Mouse (Mus musculus) heart, embryonic 11.5 days (tissue): ENCODE measurements around the gene Psmb7. TPM values are rescaled to one million over a fixed set of nuclear protein-coding genes. Genes with fewer than 3 reads are reported as not detected.

Source experiments
- ATAC-seq: fragments of 200-750 bp; cut with Nextera tagmentation; replicated peaks from 2 replicates; pipeline ENCODE4 v1.8.0; 2017; ENCODE audit warnings: moderate library complexity; ENCODE audit not compliant: insufficient number of reproducible peaks, low FRiP score, low TSS enrichment
- H3K27ac ChIP-seq: fragments of 300-500 bp; sonication (generic); 2 replicates; pipeline ENCODE4 v1.5.1; 2014; ENCODE audit warnings: mild to moderate bottlenecking, low read depth, low read length
- H3K27me3 ChIP-seq: fragments of 300-500 bp; sonication (generic); 2 replicates; pipeline ENCODE4 v1.6.1; 2014; ENCODE audit warnings: mild to moderate bottlenecking, low read length, mixed read lengths; ENCODE audit not compliant: control insufficient read depth, insufficient read depth
- H3K36me3 ChIP-seq: fragments of 300-500 bp; sonication (generic); 2 replicates; pipeline ENCODE4 v1.6.1; 2014; ENCODE audit warnings: mild to moderate bottlenecking, low read length, moderate library complexity, mixed read lengths; ENCODE audit not compliant: control insufficient read depth, insufficient read depth
- H3K4me1 ChIP-seq: fragments of 300-500 bp; sonication (generic); 2 replicates; pipeline ENCODE4 v1.6.1; 2014; ENCODE audit warnings: low read length; ENCODE audit not compliant: control insufficient read depth, insufficient read depth
- H3K4me2 ChIP-seq: fragments of 300-500 bp; sonication (generic); 2 replicates; pipeline ENCODE4 v1.6.1; 2014; ENCODE audit warnings: mild to moderate bottlenecking, moderate library complexity
- H3K4me3 ChIP-seq: fragments of 300-500 bp; sonication (generic); 2 replicates; pipeline ENCODE4 v1.5.1; 2014; ENCODE audit warnings: low read depth, low read length
- H3K9ac ChIP-seq: fragments of 300-500 bp; sonication (generic); 2 replicates; pipeline ENCODE4 v1.6.1; 2014; ENCODE audit warnings: mild to moderate bottlenecking, low read depth, low read length, moderate library complexity
- H3K9me3 ChIP-seq: fragments of 300-500 bp; sonication (generic); replicated peaks from 2 replicates; pipeline ENCODE4 v1.6.1; 2016; ENCODE audit warnings: low read length; ENCODE audit not compliant: control insufficient read depth
- WGBS: fragments of 180-500 bp; shearing (Covaris S2); extraction: QIAGEN DNeasy Blood & Tissue Kit; methylation state at CpG from one replicate; pipeline ENCODE4 v1.1.7; 2014; ENCODE audit not compliant: insufficient replicate concordance; 5-methylcytosine and 5-hydroxymethylcytosine counted together
- polyA plus RNA-seq: library from polyadenylated mRNA; unstranded; fragments of >200 nt; fragmentation: Nextera tagmentation; extraction: Ambion mirVana; gene quantifications from 2 replicates; pipeline ENCODE4 v1.2.1, GENCODE M21; 2014

Gene Psmb7
- polyA plus RNA-seq, 1 experiment from 2014 or later = 254 TPM

DNA sequence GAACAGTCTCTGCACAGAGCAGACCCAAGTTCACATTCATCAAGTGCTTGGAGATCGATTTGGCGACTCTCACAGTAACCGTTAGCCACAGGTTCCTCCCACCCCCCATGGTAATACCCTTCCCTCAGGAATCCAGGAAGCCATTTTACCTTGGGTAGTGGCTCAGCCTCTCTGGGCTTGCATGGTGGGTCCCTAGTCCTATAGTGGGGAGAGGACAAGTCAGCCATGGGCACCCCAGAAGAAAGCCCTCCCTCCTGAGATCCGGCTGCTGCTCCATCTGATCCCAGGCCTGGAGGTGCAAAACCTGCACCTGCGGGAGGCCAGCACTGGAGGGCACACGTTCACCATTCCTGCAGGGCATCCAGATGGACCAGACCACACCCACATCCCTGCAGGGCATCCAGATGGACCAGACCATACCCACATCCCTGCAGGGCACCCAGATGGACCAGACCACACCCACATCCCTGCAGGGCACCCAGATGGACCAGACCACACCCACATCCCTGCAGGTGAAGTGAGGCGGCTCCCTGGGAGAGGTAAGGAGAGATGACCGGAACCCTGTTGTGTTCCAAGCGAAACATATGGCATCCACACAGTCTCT, 31.6 kb upstream of the Psmb7 start:
- Histone ChIP-seq H3K9me3 (no peaks in the 10 kb centered on the region), H3K27me3 (peaks cover 25% of the 10 kb centered on the region), H3K4me1 (no peaks in the 10 kb centered on the region), H3K36me3 (no peaks in the 10 kb centered on the region), H3K9ac (no peak overlapping the region), H3K4me2 (no peak overlapping the region), H3K27ac (no peak overlapping the region), H3K4me3 (no peak overlapping the region)
- 55% methylated on average over 9 of the region's 9 CpGs for WGBS
- ATAC-seq = no peak

DNA sequence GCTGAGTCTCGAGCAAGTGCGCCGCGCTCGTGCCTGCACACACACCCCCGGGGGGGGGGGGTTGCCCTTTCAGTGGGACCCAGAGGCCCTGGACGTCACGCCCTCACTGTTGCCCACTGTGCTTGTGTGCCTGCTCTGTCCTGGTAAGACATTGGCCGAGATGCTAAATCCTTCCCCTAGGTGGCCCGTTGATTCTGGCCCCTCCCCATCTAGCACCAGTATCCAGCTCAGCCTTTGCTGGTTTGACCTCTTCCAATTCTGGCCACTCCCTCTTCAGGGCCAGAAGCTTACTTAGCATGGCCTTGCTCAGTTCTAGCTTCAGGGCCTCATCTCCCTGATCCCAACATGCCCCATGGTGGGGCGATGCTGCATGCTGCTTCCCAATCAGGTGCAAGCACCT, 28.6 kb upstream of the Psmb7 start:
- no peak overlapping the region for H3K4me3 ChIP-seq
- H3K27ac ChIP-seq = no peak overlapping the region
- ATAC-seq = no peak

DNA sequence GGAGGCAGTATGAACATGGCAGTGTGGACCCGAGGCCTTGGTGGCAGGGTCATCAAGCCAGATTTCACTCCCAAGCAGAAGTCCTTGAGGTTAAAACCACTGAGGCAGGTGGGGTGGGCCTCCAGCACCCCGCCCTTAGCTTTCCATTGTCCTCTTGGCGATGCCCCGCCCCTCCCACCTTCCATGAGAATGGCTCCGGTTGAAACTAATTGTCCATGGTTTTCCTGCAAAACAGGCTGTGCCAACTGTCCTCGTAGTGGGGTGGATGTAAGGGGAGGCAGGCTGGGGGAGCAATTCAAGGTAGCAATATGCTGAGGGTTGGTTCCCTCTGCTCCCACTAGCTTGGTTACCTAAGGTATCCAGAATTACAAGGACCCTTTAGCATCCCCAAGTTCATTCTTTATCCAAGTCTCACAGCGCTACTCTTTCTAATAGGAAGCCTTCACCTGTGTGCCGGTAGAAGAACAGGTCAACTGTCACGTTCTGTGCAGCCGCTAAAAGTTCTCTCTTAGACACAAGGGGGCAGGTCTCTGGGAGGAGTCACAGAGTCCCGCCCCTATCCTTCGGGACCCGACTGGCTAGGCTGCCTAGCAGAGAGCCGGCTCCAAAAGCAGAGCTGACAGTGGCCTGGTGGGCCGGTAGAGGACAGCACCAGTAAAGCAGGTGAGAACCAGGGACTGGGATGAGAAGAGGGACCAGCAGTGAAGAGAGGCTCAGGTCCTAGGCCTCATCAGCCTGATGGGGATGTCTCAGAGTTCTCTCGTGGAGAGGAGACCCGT, 25.1 kb upstream of the Psmb7 start:
- no peak overlapping the region for H3K27ac ChIP-seq
- ATAC-seq = 0 out of 2 replicates have a peak, but pooled peaks have one; percentile 56
- peak overlapping the region; percentile 55 for H3K4me2 ChIP-seq
- H3K27me3 ChIP-seq = peaks cover 27% of the 10 kb centered on the region
- WGBS = 17% methylated on average over 17 of the region's 17 CpGs
- no peak overlapping the region for H3K4me3 ChIP-seq
- no peaks in the 10 kb centered on the region for H3K4me1 ChIP-seq
- no peak overlapping the region for H3K9ac ChIP-seq
- no peaks in the 10 kb centered on the region for H3K9me3 ChIP-seq
- H3K36me3 ChIP-seq = no peaks in the 10 kb centered on the region

More for the DNA sequence above, 28.6 kb upstream of the Psmb7 start:
- H3K9me3 ChIP-seq = no peaks in the 10 kb centered on the region
- H3K9ac ChIP-seq = no peak overlapping the region
- peaks cover 30% of the 10 kb centered on the region for H3K27me3 ChIP-seq
- no peak overlapping the region for H3K4me2 ChIP-seq
- WGBS = 67% methylated on average over 10 of the region's 11 CpGs
- no peaks in the 10 kb centered on the region for H3K36me3 ChIP-seq
- no peaks in the 10 kb centered on the region for H3K4me1 ChIP-seq

DNA sequence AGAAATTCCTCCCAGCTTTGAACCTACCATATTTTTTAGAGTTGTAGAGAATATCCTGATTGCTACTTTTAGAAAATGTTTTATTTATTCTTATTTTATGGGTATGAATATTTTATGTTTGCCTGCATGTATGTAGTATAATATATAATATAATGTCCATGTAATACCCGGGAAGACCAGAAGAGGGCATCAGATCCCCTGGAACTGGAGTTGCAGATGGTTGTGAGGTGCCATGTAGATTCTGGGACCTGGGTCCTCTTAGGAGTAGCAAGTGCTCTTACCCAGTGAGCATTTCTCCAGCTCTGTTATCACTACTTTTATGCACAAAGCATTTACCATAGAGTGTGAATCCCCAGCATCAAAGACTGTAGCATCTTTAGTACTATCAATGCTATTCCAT, 17.5 kb upstream of the Psmb7 start:
- H3K4me2 ChIP-seq = no peak overlapping the region
- H3K4me1 ChIP-seq = no peaks in the 10 kb centered on the region
- H3K4me3 ChIP-seq = no peak overlapping the region
- no peak for ATAC-seq
- H3K27ac ChIP-seq = no peak overlapping the region
- H3K27me3 ChIP-seq = no peaks in the 10 kb centered on the region
- H3K36me3 ChIP-seq = no peaks in the 10 kb centered on the region
- no peaks in the 10 kb centered on the region for H3K9me3 ChIP-seq
- H3K9ac ChIP-seq = no peak overlapping the region
- 4% methylated on average over 1 of the region's 1 CpGs for WGBS

DNA sequence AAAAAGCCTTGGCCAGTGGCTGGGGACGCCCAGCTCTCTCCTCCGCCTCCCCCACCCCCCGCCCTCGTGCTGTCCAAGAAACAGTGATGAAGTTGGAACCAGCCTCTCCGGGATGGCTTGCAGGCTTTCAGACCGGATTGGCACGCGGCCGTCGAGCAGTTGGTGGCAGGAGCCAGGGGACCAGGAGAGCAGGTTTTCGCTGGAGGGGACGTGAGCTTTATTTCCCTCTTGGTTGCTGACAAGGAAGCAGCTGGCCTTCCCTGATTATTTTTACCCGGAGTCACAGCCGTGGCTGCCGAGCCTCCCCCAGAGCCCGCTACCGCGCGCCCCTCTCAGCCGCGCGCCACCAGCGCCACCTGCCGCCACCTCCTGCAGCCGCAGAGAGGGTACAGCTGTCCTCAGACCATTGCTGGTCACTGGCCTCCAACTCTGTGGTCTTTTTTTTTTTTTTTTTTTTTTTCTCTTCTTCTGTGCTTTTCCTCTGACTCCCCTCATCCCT, 14.5 kb upstream of the Psmb7 start:
- H3K36me3 ChIP-seq = no peaks in the 10 kb centered on the region
- peak overlapping the region; percentile 70 for H3K4me2 ChIP-seq
- ATAC-seq = peak; percentile 74
- H3K27ac ChIP-seq = no peak overlapping the region
- H3K27me3 ChIP-seq = no peaks in the 10 kb centered on the region
- peak overlapping the region; percentile 49 for H3K4me3 ChIP-seq
- under 1% methylated on average over 25 of the region's 25 CpGs for WGBS
- peak overlapping the region; percentile 59; the same call in 1 of the 2 replicates for H3K9ac ChIP-seq
- no peaks in the 10 kb centered on the region for H3K9me3 ChIP-seq
- H3K4me1 ChIP-seq = no peaks in the 10 kb centered on the region

DNA sequence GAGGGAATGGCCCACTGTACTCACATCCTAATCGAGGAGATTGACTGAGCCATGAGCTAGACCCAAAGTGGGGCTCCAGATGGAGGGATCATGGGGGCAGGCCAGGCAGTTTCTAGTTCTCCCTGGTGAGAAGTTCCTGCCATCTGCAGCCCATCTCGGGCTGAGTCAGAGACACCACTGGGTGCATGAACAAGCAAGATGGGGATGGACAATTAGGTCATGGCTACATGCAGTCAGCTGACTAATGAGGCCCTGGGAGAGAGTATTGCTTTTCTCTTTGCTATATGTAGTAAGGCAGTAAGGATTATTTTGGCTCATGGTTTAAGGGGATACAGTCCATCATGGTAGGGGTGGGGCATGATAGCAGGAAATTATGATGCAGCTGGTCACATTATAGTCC, 9.8 kb upstream of the Psmb7 start:
- no peak overlapping the region for H3K4me3 ChIP-seq
- no peaks in the 10 kb centered on the region for H3K36me3 ChIP-seq
- H3K9ac ChIP-seq = no peak overlapping the region
- no peaks in the 10 kb centered on the region for H3K9me3 ChIP-seq
- H3K27ac ChIP-seq = no peak overlapping the region
- H3K27me3 ChIP-seq = no peaks in the 10 kb centered on the region
- WGBS = 77% methylated on average over 2 of the region's 2 CpGs
- no peak for ATAC-seq
- no peaks in the 10 kb centered on the region for H3K4me1 ChIP-seq
- no peak overlapping the region for H3K4me2 ChIP-seq

DNA sequence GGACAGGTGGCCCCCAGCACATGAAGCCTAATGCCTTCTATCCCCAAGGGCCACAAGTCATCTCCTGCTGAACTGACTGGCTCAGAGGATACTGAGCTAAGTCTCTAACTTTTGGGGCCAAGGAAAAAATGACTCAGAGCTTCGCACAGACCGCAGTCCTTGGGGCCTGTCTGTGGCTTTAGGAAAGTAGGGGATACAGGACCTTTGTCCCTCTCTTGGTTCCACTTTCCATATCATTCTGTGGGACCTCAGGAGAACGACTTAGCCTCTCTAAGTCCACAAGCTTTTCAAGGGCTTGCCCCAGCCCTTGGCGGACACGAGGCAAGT, 9.4 kb upstream of the Psmb7 start:
- no peaks in the 10 kb centered on the region for H3K36me3 ChIP-seq

DNA sequence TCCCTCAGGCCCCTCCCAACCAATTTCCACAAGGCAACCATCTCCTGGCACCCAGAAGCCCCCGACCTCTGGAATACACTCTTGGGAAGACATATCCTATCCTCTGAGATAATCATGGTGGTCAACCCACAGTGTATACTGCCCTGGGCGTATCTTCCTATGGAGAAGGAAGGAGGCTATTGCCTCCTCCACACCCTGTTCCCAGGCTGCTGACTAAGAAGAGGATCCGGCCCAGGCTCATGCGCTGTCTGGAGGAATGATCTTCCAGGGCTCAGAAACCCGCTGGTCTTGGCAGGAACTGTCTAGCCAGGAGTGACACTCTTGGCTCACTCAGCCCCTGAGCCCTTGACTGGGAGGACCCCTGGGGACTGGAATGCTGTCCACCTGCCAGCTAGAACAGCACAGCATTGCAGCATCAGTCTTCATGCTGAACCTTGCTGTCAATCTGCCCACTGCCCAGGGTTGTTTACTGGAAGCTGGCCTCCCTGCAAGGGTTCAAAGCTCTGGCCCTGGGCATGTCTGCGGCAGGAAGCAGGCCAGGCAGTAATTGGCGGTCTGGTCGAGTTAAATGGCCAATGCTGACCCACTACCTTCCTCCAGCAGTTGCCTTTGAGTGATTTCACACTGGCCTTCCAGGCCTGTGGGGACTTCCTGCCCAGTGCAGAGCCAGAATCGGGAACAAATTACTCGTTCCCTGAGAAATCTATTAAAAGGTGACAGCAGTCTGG, 8.8 kb upstream of the Psmb7 start:
- no peak overlapping the region for H3K27ac ChIP-seq
- WGBS = 63% methylated on average over 10 of the region's 10 CpGs

More for the DNA sequence above, 9.4 kb upstream of the Psmb7 start:
- no peaks in the 10 kb centered on the region for H3K4me1 ChIP-seq
- H3K27me3 ChIP-seq = no peaks in the 10 kb centered on the region
- H3K9ac ChIP-seq = no peak overlapping the region
- no peak overlapping the region for H3K4me3 ChIP-seq
- no peaks in the 10 kb centered on the region for H3K9me3 ChIP-seq
- no peak for ATAC-seq
- H3K27ac ChIP-seq = no peak overlapping the region
- no peak overlapping the region for H3K4me2 ChIP-seq
- 84% methylated on average over 5 of the region's 5 CpGs for WGBS

More for the DNA sequence above, 8.8 kb upstream of the Psmb7 start:
- H3K4me1 ChIP-seq = no peaks in the 10 kb centered on the region
- H3K4me2 ChIP-seq = no peak overlapping the region
- no peaks in the 10 kb centered on the region for H3K36me3 ChIP-seq
- no peak for ATAC-seq
- H3K9ac ChIP-seq = no peak overlapping the region
- no peaks in the 10 kb centered on the region for H3K27me3 ChIP-seq
- H3K4me3 ChIP-seq = no peak overlapping the region
- H3K9me3 ChIP-seq = no peaks in the 10 kb centered on the region
